Mouse (Mus musculus) forebrain, postnatal 0 days (tissue): ENCODE measurements around the gene Ankib1. TPM values are rescaled to one million over a fixed set of nuclear protein-coding genes. Genes with fewer than 3 reads are reported as not detected.
"Not testable (repeated sequence)": the region's sequence is repeated elsewhere in the genome, so short reads cannot be mapped to it uniquely, and the experiment has no call there.

Source experiments
- ATAC-seq: fragments of 200-750 bp; cut with Nextera tagmentation; 2 replicates; pipeline ENCODE4 v1.8.0; 2017; ENCODE audit warnings: mild to moderate bottlenecking, moderate library complexity
- DNase-seq: peaks from one replicate; pipeline ENCODE4 v3.0.0-alpha.2; 2015
- H3K27ac ChIP-seq: fragments of 300-500 bp; sonication (generic); 2 replicates; pipeline ENCODE4 v1.5.1; 2014; ENCODE audit warnings: low read depth, mild to moderate bottlenecking, antibody characterized with exemption, low read length, moderate library complexity, mixed read lengths
- H3K27me3 ChIP-seq: fragments of 300-500 bp; sonication (generic); 2 replicates; pipeline ENCODE4 v1.6.1; 2014; ENCODE audit warnings: mild to moderate bottlenecking, low read length, mixed read lengths; ENCODE audit not compliant: insufficient read depth
- H3K36me3 ChIP-seq: fragments of 300-500 bp; sonication (generic); 2 replicates; pipeline ENCODE4 v1.6.1; 2014; ENCODE audit warnings: mild to moderate bottlenecking, moderate library complexity; ENCODE audit not compliant: insufficient read depth
- H3K4me1 ChIP-seq: fragments of 300-500 bp; sonication (generic); 2 replicates; pipeline ENCODE4 v1.6.1; 2014; ENCODE audit warnings: antibody characterized with exemption; ENCODE audit not compliant: insufficient read depth
- H3K4me2 ChIP-seq: fragments of 300-500 bp; sonication (generic); 2 replicates; pipeline ENCODE4 v1.6.1; 2014; ENCODE audit warnings: low read depth, mild to moderate bottlenecking, moderate library complexity
- H3K4me3 ChIP-seq: fragments of 300-500 bp; sonication (generic); 2 replicates; pipeline ENCODE4 v1.5.1; 2014; ENCODE audit warnings: low read depth, low read length, mixed read lengths
- H3K9ac ChIP-seq: fragments of 300-500 bp; sonication (generic); 2 replicates; pipeline ENCODE4 v1.6.1; 2014; ENCODE audit warnings: mild to moderate bottlenecking
- H3K9me3 ChIP-seq: fragments of 300-500 bp; sonication (generic); 2 replicates; pipeline ENCODE4 v1.6.1; 2016; ENCODE audit warnings: low read length
- CTCF ChIP-seq: sonication (generic); IDR thresholded peaks from 2 replicates; pipeline ENCODE4 v1.5.1; 2016; ENCODE audit warnings: antibody characterized with exemption, control low read depth, low read depth
- WGBS: fragments of 180-500 bp; shearing (Covaris S2); extraction: QIAGEN DNeasy Blood & Tissue Kit; methylation state at CpG from one replicate; pipeline ENCODE4 v1.1.7; 2014; 5-methylcytosine and 5-hydroxymethylcytosine counted together
- polyA plus RNA-seq: library from polyadenylated mRNA; unstranded; fragments of >200 nt; fragmentation: Nextera tagmentation; extraction: Ambion mirVana; gene quantifications from 2 replicates; pipeline ENCODE4 v1.2.1, GENCODE M21; 2015
- total RNA-seq: library from RNA; depleted of rRNA; stranded (reverse); fragments of >200 nt; gene quantifications from 2 replicates; pipeline ENCODE4 v1.2.3, GENCODE M21; 2014

Gene Ankib1
- total and polyA plus RNA-seq, 2 experiments from 2014 or later = 17.2 to 74.0 TPM

DNA sequence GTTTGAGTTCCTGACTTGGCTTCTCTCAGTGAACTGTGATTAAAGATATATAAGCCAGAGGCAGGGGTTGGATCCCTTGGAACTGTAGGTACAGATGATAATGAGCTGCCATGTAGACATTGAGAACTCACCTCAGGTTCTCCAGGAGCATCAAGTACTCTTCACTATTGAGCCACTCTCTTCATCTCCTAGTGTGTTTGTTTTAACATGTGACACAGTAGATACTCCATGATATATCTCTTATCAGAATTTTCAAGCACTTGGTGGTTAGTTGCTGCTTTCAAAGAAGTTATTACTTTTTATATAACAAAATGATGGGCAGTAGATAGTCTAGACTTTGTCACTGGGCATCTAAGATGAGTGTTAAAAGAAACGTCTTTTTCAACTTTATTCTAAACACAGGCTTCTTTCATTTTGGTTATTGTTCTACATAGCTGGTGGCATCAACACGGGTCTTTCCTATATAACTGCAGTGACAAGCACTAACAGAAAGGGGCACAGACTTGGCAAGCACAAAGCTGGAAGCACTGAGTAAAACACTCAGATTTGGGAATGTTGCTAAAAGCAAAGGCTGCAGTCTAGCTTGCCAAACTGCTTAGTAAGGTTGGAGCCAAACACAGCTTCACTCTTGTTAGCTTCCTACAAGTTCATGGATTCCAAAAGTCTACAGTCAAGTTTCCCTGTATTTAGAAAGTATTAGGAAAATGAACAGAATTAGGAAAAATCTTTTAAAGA, 18.6 kb downstream of the Ankib1 start:
- Histone ChIP-seq H3K9ac (no peak overlapping the region), H3K36me3 (no peaks in the 10 kb centered on the region), H3K4me3 (no peak overlapping the region), H3K27ac (no peak overlapping the region), H3K27me3 (no peaks in the 10 kb centered on the region), H3K9me3 (no peaks in the 10 kb centered on the region), H3K4me2 (no peak overlapping the region), H3K4me1 (no peaks in the 10 kb centered on the region)
- TF ChIP-seq CTCF = peak; percentile 5; the same call in 1 of the 2 replicates
- ATAC-seq = peak; percentile 53; the same call in 1 of the 2 replicates
- WGBS = 51% methylated on average over 2 of the region's 2 CpGs
- DNase-seq = peak; percentile 14

DNA sequence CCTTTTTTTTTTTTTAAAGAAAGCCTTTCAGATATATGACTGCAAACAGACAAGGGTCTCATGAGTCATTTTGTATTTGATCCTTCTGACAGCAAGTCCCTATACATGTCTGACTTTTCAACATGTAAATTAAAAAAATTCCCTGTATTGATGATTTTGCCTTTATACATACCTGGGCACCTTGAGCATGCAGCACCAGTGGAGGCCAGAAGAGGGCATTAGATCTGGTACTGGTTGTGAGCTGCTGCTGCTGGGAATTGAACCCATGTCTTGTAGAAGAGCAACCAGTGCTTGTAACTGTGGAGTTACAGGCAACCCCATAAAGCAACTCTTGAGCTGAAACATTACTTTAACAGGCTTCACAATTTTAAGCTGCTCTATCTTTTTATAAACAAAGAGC, 20.1 kb downstream of the Ankib1 start:
- Histone ChIP-seq H3K4me1 (no peaks in the 10 kb centered on the region), H3K9ac (no peak overlapping the region), H3K27ac (no peak overlapping the region), H3K4me3 (no peak overlapping the region), H3K9me3 (no peaks in the 10 kb centered on the region), H3K36me3 (no peaks in the 10 kb centered on the region), H3K4me2 (no peak overlapping the region), H3K27me3 (no peaks in the 10 kb centered on the region)
- ATAC-seq = no peak
- DNase-seq = no peak
- 0 out of 2 replicates have a peak, but pooled peaks have one; percentile 18 for TF ChIP-seq CTCF

DNA sequence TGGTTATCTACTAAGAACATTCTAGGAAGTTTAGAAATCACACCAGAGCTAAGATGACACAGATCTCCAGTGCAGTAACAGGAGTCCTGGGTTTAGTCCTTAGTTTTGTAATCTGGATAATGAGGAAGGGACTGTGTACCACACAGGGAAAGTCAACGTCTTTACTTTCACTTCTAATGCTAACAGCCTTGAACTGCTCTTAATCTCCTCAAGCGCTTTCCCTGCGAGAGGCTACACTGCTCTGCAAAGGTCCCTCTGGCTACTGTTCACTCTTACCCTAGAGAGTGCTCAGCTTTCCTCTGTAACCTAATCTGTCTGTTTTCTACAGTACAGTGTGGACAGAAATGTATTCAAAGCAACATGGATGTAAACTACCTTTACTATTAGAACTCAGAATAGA, 30.7 kb downstream of the Ankib1 start:
- 34% methylated on average over 3 of the region's 3 CpGs for WGBS
- ATAC-seq (no peak), DNase-seq (no peak)
- no peak for TF ChIP-seq CTCF
- Histone ChIP-seq H3K27me3 (no peaks in the 10 kb centered on the region), H3K9me3 (no peaks in the 10 kb centered on the region), H3K4me3 (no peak overlapping the region), H3K4me1 (no peaks in the 10 kb centered on the region), H3K9ac (no peak overlapping the region), H3K27ac (no peak overlapping the region), H3K4me2 (no peak overlapping the region), H3K36me3 (no peaks in the 10 kb centered on the region)

DNA sequence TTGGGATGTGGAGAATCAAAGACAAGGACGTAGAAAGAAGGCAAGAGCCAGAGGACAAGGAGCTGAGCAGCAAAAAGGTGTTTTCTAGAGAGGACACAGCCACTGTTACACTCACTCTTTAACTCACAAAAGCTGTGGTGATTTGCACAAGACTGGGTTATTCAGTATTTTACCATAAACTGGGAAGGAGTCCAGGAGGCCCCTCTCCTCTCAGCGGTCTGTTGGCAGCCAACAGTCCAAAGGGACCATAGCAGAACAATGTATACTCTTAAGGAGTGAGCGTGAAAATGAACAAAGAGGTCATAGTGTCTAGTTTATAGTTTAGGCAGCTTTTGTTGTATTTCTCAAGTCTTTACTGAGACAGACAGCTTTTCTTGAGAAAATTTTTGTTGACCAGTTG, 31.2 kb downstream of the Ankib1 start:
- Histone ChIP-seq H3K4me2 (no peak overlapping the region), H3K9me3 (no peaks in the 10 kb centered on the region), H3K27ac (no peak overlapping the region), H3K4me3 (no peak overlapping the region), H3K36me3 (no peaks in the 10 kb centered on the region), H3K4me1 (no peaks in the 10 kb centered on the region), H3K27me3 (no peaks in the 10 kb centered on the region), H3K9ac (no peak overlapping the region)
- WGBS = 23% methylated on average over 3 of the region's 3 CpGs
- DNase-seq = no peak
- no peak for ATAC-seq
- no peak for TF ChIP-seq CTCF

DNA sequence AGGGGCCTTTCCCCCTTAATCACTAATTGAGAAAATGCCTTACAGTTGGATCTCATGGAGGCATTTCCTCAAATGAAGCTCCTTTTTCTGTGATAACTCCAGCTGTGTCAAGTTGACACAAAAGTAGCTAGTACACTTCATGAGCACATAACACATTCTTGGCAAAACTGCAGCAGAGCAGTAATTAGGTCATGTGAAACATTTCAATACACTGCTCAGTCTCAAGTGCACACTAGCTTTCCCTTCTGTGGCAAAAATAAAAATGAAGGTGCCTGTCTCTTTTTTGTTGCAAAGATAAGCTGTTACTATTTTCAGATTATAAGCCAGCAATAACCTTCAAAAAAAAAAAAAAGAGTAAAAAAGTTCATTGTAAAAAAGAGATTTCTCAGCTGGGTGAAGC, 52.2 kb downstream of the Ankib1 start:
- not testable (repeated sequence) for H3K9ac ChIP-seq, H3K9me3 ChIP-seq, H3K27ac ChIP-seq, DNase-seq, H3K36me3 ChIP-seq, H3K4me1 ChIP-seq, H3K4me3 ChIP-seq, H3K27me3 ChIP-seq, H3K4me2 ChIP-seq, ATAC-seq

DNA sequence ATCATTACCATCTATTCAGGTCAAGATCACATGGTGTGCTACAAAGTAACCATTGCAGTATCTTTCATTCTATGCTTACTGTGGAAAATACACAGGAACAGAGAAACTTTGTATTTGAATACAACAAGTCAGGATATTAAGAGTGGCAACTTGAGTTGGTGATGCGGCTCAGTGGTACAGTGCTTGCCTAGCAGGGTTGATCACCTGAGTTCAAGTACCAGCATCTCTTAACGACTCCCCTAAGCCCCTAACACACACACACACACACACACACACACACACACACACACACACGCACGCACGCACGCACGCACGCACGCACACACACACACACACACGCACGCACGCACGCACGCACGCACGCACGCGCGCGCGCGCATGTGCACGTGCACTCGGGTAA, 69.9 kb downstream of the Ankib1 start:
- H3K9ac ChIP-seq, H3K27me3 ChIP-seq, H3K4me3 ChIP-seq, ATAC-seq, DNase-seq, H3K4me2 ChIP-seq, H3K4me1 ChIP-seq, H3K36me3 ChIP-seq, H3K27ac ChIP-seq, H3K9me3 ChIP-seq: not testable (repeated sequence)
- WGBS = 82% methylated on average over 22 of the region's 24 CpGs

DNA sequence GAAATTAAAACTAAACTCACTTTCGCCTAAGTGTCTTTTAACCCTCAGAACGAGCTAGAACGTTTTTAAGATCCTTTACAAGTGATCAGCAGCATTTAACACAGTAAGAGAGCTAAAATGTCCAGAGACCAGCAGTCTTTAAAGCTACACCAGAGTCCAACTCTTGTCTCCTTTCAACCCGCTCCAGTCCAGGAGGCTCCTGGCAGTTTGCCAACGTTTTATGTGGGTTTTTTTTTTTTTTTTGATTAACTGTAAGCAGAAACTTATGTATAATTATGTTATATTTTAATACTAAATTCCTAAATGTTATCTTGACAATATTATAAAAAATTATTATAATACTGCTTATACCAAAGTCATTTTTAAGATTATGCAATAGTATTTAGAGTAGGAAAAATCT, 73.9 kb downstream of the Ankib1 start:
- Histone ChIP-seq H3K36me3 (peaks cover 6% of the 10 kb centered on the region), H3K27me3 (no peaks in the 10 kb centered on the region), H3K4me2 (no peak overlapping the region), H3K27ac (no peak overlapping the region), H3K4me1 (no peaks in the 10 kb centered on the region), H3K9ac (no peak overlapping the region), H3K4me3 (no peak overlapping the region), H3K9me3 (no peaks in the 10 kb centered on the region)
- no peak for DNase-seq
- 69% methylated on average over 5 of the region's 5 CpGs for WGBS
- no peak for TF ChIP-seq CTCF
- no peak for ATAC-seq
